Mouse (Mus musculus): ENCODE results near the gene Gjc3.
"Not testable (repeated sequence)": the region's sequence is repeated elsewhere in the genome, so short reads cannot be mapped to it uniquely, and the experiment has no call there.

The Gjc3 gene

DNA sequence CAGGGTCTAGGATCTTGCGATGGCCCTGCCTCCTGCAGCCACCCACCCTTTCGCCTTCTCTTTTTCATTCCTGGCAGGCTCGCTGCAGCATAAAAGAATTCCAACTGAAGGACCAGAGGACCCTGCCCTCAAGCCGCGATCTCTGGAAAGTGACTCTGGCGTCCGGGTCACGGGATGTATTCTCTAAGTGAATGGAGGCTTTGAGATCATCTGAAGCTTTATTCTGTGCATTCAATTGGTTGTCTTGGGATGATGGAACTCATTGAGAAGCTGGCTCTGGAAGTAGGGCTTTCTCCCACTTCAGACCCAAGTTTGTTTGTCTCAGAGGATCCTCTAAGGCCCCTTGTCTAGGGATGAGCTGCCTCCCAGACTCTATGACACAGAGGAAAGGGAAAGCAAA is at the start of gene Gjc3:
Gene Gjc3, minus strand, starts transcription at position 154 of the 400 bp plus-strand sequence.
- DNase-seq (ENCODE audit: extremely low read depth, insufficient read length, low spot score) = no peak

DNA sequence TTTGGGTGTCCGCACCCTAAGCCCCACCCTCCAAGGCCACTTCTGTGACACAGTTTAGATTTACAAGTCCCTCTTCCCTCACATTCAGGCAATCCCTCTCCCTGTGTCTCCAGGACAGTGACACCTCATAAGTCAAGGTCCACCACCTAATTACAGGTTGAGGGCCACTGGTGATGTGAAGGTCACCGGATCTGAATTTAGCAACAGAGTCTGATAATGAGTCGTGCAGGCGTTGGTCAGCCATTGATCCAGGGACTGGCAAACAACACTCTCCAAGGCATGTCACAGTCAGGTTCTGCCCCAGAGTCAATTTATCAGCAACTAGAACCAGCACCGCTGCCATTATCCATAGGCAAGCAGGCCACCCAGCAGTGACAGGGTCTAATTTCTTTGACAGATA is 49.5 kb upstream of the Gjc3 start:
- DNase-seq (ENCODE audit: extremely low read depth, insufficient read length, low spot score) = no peak

DNA sequence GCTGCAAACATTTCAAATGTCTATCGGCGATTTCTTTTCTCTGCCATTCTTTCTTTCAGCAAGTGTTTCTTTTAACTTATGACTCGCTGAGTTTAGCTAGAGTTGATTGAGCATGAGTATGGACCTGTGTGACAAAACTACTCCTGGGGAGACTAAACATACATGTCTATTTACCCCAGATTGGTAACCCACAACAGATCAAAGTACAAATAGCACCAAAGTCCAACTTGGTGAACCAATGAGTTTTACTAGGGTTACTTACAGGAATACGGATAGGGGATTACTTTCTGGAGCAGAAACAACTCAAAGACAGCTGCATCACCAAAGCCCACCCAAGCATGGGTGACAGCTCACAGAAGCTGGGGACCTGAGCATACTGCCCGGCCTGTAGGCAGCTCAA is 46.5 kb upstream of the Gjc3 start:
- DNase-seq (ENCODE audit: extremely low read depth, insufficient read length, low spot score) = no peak

DNA sequence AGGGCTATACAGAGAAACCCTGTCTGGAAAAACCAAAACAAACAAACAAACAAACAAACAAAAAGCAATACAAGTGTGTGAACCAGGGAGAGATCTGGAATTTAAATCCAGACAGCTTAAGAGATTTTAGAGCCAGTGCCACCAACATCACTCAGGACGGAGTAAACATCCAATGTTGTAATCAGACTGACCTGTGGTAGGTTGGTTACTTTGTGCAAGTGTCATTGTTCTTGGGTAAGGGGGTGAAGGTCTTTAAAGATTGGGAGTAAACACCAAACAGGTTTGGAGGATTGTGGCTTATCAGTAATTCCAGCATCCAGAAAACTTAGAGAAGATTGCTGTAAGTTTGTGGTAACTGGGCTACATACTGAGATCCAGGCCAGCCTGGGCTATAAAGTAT is 23.5 kb upstream of the Gjc3 start:
- no peak for DNase-seq (ENCODE audit: extremely low read depth, insufficient read length, low spot score)

DNA sequence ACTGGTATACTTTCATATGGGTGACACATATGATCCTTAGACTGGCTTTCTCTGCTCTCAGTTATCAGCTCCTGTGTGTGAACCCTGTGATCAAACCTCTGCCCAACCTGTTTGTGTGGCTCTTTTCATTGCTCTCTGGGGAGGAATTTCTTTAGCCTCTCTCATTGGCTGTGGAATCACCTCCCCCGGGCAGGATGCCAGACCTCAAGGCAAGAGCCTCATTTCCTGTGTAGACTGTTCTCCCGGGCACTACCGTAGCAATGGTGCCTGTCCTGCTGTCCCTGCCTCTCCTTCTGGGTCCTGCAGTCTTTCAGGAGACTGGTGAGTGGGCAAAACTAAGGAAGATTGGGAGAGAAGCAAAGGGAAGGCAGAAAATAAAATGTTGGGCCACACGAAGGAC is 18.4 kb upstream of the Gjc3 start, which contains the start of gene Azgp1:
Gene Azgp1, plus strand, starts transcription at position 221 of the 400 bp plus-strand sequence.
- DNase-seq (ENCODE audit: extremely low read depth, insufficient read length, low spot score) = peak; percentile 12

DNA sequence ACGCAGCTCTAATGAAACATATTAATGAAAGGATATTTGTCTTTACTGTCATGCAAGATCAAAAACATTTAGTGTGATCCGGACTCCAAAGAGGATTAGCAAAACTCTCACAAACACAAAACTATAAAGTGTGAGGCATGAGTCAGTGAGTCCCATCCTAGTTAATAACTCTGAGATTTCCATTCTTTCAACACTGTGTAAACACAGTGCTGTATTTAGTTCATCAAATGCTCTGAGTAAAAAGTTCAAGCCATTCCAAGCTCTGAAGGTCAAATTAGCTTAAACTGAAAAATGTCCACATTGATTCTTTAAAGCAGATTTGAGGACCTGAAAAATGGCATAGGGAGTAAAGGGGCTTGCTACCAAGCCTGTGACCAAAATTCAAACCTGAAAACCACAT is 16.2 kb upstream of the Gjc3 start:
- no peak for DNase-seq (ENCODE audit: extremely low read depth, insufficient read length, low spot score)

DNA sequence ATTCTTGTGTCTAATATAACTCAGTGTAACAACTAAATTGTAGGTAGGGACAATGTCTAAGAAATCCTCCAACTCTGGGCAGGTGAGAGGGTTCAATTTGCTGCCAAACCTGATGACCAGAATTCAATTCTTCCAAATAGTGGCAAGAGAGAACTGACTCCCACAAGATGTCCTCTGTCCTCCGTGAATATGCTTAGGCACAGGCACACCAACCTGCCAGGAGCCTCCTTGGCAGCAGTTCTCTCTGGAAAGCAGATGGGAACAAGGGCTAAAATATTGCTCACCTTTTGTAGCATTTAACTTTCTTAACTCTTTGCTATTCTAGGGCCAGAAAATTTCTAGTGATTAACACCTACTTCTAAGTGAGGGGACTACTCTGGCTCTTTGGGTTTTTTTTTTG is 14.4 kb upstream of the Gjc3 start:
- DNase-seq (ENCODE audit: extremely low read depth, insufficient read length, low spot score) = no peak

DNA sequence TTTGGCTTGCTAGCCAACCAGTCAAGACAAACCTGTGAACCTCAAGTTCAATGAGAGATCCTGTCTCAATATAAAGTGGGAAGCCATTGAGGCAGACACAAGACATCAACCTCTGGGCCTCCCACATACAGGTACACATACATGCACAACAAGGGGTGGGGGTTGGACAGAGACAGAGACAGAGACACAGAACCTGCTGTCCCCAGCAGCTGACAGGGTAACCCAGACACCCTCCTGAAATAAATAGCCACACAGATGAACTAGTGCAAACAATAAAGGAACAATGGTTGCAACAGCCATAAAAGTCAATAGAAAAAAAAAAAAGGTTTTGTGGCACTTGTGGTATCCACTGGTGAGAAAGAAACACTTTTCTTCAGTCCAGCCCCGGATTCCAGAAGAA is 12.5 kb upstream of the Gjc3 start:
- DNase-seq (ENCODE audit: extremely low read depth, insufficient read length, low spot score) = no peak

DNA sequence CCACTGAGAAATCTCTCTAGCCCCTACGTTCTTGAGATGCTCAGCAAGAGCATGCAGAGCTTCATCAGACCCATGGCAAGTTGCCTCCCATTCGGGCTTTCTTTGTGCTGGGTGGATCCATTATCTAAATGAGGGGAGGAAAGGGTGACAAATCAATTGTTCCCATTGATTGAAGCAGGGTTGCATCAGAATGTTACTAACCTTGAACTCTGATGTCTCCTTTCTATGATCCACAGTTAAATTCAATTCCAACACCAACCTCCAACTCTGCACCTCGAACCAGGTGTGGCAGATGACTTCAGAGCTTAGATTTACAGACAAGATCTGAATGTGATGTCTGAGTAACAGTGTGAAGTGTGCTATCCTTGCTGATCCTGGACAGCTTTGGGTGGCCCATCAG is 11.8 kb upstream of the Gjc3 start:
- no peak for DNase-seq (ENCODE audit: extremely low read depth, insufficient read length, low spot score)

DNA sequence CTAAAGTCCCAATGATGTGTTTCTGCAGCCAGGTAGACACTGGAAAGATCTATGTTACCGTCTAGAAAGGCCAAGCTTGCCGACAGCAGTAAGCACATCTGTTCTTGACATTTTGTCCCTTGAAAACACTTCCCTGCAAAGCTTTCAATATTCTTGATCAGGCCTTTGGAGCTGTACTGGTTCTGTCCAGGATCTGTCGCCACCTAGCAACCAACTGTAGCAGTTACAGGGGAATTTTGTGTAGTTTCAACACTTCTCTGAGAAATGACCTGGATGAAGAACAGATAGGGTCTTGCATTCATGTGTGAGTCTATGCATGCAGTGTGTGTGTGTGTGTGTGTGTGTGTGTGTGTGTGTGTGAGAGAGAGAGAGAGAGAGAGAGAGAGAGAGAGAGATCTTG is 10.8 kb upstream of the Gjc3 start:
- no peak for DNase-seq (ENCODE audit: extremely low read depth, insufficient read length, low spot score)

DNA sequence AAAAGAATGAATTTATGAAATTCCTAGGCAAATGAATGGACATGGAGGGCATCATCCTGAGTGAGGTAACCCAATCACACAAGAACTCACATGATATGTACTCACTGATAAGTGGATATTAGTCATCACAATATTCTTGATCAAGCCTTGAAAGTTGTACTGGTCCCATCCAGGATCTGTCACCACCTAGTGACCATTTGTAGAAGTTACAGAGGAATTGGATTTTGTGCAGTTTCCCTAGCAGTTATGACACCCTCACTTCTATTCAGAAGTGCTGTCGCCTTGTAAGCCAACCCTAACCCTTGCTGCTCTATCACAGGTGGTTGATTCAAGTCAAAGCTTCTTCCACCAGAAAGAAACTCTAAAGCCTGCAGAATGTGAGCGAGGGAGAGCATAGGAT is 10.3 kb upstream of the Gjc3 start:
- DNase-seq (ENCODE audit: extremely low read depth, insufficient read length, low spot score) = no peak

DNA sequence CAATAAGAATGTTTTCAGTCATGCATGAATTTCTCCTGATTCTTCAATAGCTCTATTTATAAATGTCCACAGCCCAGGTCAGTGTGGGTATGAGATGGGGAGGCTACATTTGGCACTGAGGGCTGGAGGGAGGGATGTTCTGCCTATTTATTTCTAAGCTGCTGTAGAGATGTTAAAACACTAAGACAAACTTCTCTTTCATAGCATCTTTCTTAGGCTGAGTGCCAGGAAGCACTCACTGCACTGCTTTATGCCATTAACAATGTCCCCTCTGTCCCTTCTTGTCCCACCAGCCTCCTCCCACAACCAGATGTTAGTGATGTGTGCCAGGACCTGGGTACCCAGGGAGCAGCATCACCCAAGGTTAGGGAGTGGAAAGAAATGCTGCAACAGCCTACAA is 3.6 kb upstream of the Gjc3 start:
- no peak for DNase-seq (ENCODE audit: extremely low read depth, insufficient read length, low spot score)

DNA sequence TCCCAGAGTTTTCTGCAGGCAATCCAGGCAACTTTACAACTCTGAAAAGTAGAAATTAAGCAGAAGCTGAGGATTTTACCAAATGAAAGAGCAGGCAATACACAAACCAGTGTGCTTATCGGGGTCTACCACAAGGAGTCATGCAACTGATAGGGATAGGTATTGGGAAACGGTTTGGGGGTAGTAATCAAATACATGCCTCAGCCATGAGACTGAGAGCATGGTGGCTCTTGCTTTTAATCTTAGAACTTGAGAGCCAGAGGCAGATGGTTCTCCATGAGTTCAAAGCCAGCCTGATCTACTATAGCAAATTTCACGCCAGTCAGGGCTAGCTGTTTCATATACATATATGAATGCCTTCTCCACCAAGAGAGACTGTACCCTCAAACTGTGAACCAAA is 6.5 kb downstream of the Gjc3 start:
- no peak for DNase-seq (ENCODE audit: extremely low read depth, insufficient read length, low spot score)

DNA sequence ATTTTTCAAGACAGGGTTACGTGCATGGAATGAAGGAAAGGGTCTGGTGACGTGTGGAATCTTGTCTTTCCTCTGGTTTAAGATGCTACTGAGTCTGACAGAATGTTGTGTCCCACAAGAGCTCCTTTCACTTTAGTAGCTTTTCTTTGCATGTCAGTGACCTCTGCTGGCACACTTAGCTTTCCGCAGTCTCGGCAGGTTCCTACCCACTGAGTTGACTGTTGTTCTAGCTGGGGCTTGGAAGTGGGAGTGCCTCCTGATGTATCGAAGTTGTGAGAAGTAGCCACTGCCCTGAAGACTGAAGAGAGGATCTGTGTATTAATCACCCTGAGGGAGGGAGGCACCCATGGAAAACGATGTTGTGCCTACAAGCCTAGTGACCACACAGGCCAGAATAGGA is 11.7 kb downstream of the Gjc3 start:
- DNase-seq (ENCODE audit: extremely low read depth, insufficient read length, low spot score) = no peak

DNA sequence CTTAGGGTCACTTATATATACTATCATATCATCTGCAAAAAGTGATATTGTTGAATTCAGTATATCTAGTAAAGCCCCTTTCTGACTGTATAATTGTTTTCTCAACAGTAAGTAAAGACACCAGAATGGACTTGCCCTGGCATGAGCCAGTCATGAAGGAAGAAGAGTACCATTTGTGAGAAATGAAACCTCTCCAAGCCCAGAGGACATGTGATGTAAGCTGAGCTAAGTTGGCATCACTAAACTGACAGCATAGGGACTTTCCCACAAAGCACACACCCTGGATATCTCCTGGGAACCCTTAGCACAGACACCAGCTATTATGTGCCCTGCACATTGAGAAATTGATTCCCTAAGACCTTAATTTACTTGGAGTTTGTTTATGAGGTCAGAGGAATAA is 15.6 kb downstream of the Gjc3 start:
- DNase-seq (ENCODE audit: extremely low read depth, insufficient read length, low spot score) = no peak

DNA sequence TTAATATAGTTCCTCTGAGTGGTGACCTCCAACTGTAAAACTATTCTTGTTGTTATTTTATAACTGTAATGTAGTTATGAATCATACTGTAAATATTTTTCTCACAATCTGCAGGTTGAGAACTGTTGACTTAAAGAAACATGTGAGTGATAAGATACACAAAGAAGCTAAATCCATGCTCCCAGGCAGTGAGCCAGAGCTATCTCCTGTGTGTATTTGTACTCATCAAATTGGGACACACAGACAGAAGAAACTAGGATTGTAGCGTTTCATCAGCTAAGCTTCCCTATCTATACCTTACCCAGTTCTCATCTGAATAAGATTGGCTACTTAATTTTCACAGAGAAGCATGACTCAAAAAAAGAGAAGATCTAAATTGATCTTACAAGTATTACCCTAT is 19.8 kb downstream of the Gjc3 start:
- no peak for DNase-seq (ENCODE audit: extremely low read depth, insufficient read length, low spot score)

DNA sequence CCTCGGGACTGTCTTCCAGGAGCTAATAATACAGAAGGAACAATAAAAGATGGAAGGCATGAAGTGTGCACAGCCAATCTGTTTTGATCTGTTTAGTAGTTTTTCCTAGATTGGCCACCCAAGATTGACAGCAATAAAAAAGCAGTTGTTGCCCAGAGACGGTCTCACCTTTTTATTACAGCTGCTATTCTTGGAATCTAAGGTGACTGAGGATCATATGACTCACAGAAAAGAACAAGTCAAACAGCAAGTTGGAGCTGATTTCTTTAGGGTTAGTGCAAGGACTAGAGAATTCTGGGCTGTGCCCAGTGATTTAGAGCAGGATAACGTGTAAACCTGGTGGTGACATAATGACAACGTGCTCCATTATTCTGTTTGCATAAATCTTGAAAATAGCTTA is 21.9 kb downstream of the Gjc3 start:
- no peak for DNase-seq (ENCODE audit: extremely low read depth, insufficient read length, low spot score)

DNA sequence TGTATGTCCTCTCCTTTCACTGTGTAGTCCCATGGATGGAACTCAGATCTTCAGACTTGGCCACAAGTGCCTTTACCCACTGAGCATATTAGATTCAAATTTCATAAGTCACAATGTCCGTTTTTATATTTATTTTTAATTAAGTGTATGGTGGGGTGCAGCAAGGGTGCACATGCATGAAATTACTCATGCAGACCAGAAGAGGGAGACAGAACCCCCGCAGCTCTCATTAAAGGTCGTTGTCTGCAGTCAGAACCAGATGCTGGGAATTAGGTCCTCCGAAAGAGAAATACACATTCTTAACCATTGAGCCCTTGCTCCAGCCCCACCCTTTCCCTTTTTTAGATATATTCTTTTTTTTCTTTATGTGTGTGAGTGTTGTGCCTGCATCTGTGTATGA is 25.7 kb downstream of the Gjc3 start:
- DNase-seq (ENCODE audit: extremely low read depth, insufficient read length, low spot score) = no peak

DNA sequence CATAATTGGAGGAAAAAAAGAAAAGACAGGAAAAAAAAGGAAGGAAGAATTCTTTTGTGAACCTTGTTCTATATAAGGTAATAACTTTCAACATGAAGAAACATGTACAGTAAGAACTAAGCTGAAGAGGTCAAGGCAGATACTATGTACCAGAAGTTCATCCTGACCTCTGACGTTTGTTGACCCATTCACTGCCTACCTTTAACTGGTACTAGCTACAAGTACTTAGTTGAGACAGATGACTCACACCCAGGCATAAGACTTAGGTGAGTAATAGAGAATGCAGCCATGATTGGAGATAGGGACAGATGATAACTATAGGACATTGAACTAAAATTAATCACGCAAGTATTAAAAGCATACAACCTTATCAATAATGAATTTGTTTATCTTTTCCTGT is 26.4 kb downstream of the Gjc3 start:
- DNase-seq (ENCODE audit: extremely low read depth, insufficient read length, low spot score) = no peak

DNA sequence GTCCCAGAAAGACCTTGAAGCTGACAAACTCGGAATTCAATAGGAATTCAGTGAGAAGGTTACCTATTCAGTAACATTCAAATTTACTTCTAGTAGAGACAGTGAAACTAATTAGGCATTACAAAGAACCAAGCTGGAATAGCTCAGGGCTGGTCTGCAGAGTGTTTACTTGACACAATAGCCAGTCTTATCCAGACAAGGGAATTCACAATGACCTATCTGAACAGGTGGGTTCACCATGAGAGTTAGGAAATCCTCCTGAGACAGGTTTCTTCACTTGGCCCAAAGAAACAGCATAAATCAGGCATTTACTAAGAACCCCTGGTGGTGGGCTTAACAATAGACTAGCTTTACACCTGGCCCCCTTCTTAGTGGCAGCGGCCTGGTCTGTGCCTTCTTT is 29.0 kb downstream of the Gjc3 start:
- DNase-seq (ENCODE audit: extremely low read depth, insufficient read length, low spot score) = not testable (repeated sequence)

DNA sequence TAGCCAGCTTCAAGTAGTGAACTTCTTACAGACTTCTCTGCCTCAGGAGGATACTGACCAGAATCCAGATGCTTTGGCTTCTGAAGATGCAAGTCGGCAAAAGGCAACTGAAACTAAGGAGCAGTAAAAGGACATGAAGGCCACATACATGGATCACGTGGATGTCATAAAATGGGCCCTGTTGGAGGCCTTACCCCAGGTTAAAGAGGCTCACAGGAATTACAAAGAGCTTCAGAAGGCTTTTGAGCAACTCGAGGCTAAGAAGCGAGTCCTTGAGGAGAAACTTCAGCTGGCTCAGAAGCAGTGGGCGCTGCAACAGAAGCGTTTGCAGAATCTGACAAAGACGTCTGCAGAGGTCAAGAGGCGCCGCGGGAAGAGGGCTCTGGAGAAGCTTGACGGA is 34.5 kb downstream of the Gjc3 start:
- DNase-seq (ENCODE audit: extremely low read depth, insufficient read length, low spot score) = no peak

DNA sequence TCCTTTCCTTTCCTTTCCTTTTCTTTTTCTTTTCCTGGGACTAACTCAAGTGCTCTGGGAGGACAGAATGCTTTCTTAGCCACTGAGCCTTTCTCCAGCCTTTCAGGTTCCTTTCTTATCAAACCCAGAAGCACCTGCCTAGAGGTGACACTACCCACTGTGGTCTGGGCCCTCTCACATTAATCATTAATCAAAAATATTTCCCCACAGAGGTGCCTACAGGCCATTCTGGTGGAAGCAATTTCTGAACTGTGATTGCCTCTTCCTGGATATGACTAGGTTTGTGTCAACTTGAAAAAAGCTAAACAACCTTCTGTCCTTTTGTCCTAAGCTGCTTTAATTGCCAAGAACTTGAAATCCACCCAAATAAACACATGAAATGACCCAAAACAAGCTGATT is 40.7 kb downstream of the Gjc3 start:
- no peak for DNase-seq (ENCODE audit: extremely low read depth, insufficient read length, low spot score)

DNA sequence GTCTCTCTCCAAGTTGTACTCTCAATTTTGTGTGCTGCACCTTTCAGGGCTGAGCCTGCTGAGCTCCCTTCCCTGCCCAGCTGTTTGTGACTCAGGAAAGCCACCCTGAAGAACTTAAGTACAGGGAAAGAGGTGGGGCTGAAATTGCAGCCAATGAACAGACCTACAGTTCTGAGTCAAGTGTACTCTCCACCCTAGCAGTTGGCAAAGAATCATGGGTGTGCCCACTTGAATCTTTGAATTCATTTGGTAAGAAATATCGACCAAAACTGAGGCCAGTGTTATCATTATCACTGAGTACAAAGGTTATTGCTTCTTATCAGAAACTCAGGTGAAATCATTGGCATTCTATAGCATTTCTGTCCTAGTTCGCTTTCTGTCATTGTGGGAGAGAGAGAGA is 41.4 kb downstream of the Gjc3 start, which contains the start of gene Cyp3a13:
Gene Cyp3a13, minus strand, starts transcription at position 88 of the 400 bp plus-strand sequence.
- peak; percentile 22 for DNase-seq (ENCODE audit: extremely low read depth, insufficient read length, low spot score)

DNA sequence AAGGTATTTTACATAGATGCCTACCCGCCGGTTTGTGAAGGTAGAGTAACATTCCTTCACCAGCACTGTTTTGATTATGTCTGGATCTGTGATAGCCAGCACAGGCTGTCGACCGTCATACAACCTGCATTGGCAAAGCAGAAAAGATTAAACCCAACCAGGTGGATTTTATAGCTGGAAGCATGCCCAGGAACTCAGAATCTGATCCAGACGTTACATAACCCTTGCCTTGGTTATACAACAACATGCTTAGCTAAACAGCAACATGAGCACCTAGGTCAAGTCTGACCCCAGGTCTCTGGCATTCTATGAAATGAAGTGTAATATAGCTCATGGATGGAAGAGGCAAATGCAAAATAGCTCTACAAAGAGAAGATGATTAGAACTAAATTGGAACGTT is 47.3 kb downstream of the Gjc3 start:
- DNase-seq (ENCODE audit: extremely low read depth, insufficient read length, low spot score) = no peak
